Mouse (Mus musculus) CH12.LX (cell line): Measurements from ENCODE around the gene Wfdc6a. TPM values are rescaled to one million over a fixed set of nuclear protein-coding genes. Genes with fewer than 3 reads are reported as not detected.
A peak's percentile ranks its signal among the peaks of the same experiment; 100 is the strongest.

Experiments used
- DNase-seq: peaks from one replicate; pipeline ENCODE4 v3.0.0-alpha.2; 2013; ENCODE audit errors: extremely low read depth
- H3K27ac ChIP-seq: 2 replicates; pipeline ENCODE4 v1.5.1; 2012; ENCODE audit warnings: low read depth, mild to moderate bottlenecking, control low read depth, moderate library complexity; ENCODE audit not compliant: insufficient read depth
- H3K27me3 ChIP-seq: replicated peaks from 2 replicates; pipeline ENCODE3; 2012; ENCODE audit warnings: inconsistent platforms
- H3K36me3 ChIP-seq, 2 experiments: replicated peaks in 1 of 2; 2 replicates each; pipeline versions ENCODE3 to v1.6.1; 2012; ENCODE audit warnings: inconsistent platforms in 1 of 2, low read length in 1 of 2, mild to moderate bottlenecking in 1 of 2, mixed read lengths in 1 of 2, moderate library complexity in 1 of 2; ENCODE audit not compliant: control insufficient read depth in 1 of 2, insufficient read depth in 1 of 2
- H3K4me1 ChIP-seq, 2 experiments: 2 replicates each; pipeline ENCODE4 v1.6.1; 2012; ENCODE audit warnings: inconsistent platforms in 1 of 2, moderate library complexity in 1 of 2; ENCODE audit not compliant: insufficient read depth in 2 of 2, control insufficient read depth in 1 of 2
- H3K4me2 ChIP-seq: 2 replicates; pipeline ENCODE4 v1.6.1; 2012; ENCODE audit warnings: low read depth, mild to moderate bottlenecking, control low read depth; ENCODE audit not compliant: poor library complexity, insufficient read depth, severe bottlenecking
- H3K4me3 ChIP-seq, 3 experiments: fragments of 150-350 bp in 1 of 3; sonication (generic) in 1 of 3; replicated peaks in 1 of 3; 2 replicates each; pipeline versions ENCODE3 to v1.5.1; 2011 to 2012; ENCODE audit warnings: low read depth in 2 of 3, low read length in 2 of 3, mild to moderate bottlenecking in 2 of 3, moderate library complexity in 2 of 3, control low read depth in 1 of 3, improper control_type of control experiment in 1 of 3, inconsistent platforms in 1 of 3, mixed read lengths in 1 of 3; ENCODE audit not compliant: poor library complexity in 1 of 3
- H3K79me2 ChIP-seq: replicated peaks from 2 replicates; pipeline ENCODE4 v1.6.1; 2012; ENCODE audit warnings: mild to moderate bottlenecking, moderate library complexity; ENCODE audit not compliant: control insufficient read depth, poor library complexity, insufficient read depth, severe bottlenecking; ENCODE audit errors: extremely low read depth
- H3K9ac ChIP-seq: 2 replicates; pipeline ENCODE4 v1.6.1; 2012; ENCODE audit warnings: low read depth, mild to moderate bottlenecking, control low read depth, moderate library complexity; ENCODE audit not compliant: insufficient read depth
- H3K9me3 ChIP-seq: replicated peaks from 2 replicates; pipeline ENCODE3; 2012; ENCODE audit warnings: low read length, inconsistent platforms, mixed read lengths
- BHLHE40 ChIP-seq: IDR thresholded peaks from 2 replicates; pipeline ENCODE4 v1.6.1; 2011; ENCODE audit warnings: mild to moderate bottlenecking, low read depth, low read length, improper control_type of control experiment
- CHD1 ChIP-seq: IDR thresholded peaks from 2 replicates; pipeline ENCODE4 v1.6.1; 2012; ENCODE audit warnings: low read depth, low read length, improper control_type of control experiment, inconsistent platforms
- CHD2 ChIP-seq: IDR thresholded peaks from 2 replicates; pipeline ENCODE4 v1.6.1; 2011; ENCODE audit warnings: low read length, improper control_type of control experiment
- CTCF ChIP-seq, 2 experiments: IDR thresholded peaks in 1 of 2; conservative IDR thresholded peaks in 1 of 2; 2 replicates each; pipeline ENCODE4 v1.5.1; 2011 to 2012; ENCODE audit warnings: low read depth in 2 of 2, low read length in 2 of 2, improper control_type of control experiment in 1 of 2, inconsistent platforms in 1 of 2, mild to moderate bottlenecking in 1 of 2, moderate library complexity in 1 of 2
- E2F4 ChIP-seq: IDR thresholded peaks from 2 replicates; pipeline ENCODE4 v1.6.1; 2011; ENCODE audit warnings: low read depth, low read length, improper control_type of control experiment; ENCODE audit not compliant: insufficient replicate concordance
- ELF1 ChIP-seq: IDR thresholded peaks from 2 replicates; pipeline ENCODE4 v1.6.1; 2014; ENCODE audit warnings: low read depth, mild to moderate bottlenecking, inconsistent platforms, low read length, improper control_type of control experiment
- EP300 ChIP-seq: IDR thresholded peaks from 2 replicates; pipeline ENCODE4 v1.6.1; 2011; ENCODE audit warnings: low read length, improper control_type of control experiment
- ETS1 ChIP-seq: conservative IDR thresholded peaks from 2 replicates; pipeline ENCODE4 v1.6.1; 2012; ENCODE audit warnings: low read depth, mild to moderate bottlenecking, inconsistent platforms, low read length, improper control_type of control experiment, moderate library complexity
- GABPA ChIP-seq: IDR thresholded peaks from 2 replicates; pipeline ENCODE4 v1.6.1; 2012; ENCODE audit warnings: low read depth, low read length, improper control_type of control experiment, inconsistent platforms; ENCODE audit not compliant: insufficient replicate concordance
- HCFC1 ChIP-seq: IDR thresholded peaks from 2 replicates; pipeline ENCODE4 v1.6.1; 2012; ENCODE audit warnings: low read depth, mild to moderate bottlenecking, inconsistent platforms, low read length, improper control_type of control experiment
- IRF4 ChIP-seq: IDR thresholded peaks from 2 replicates; pipeline ENCODE4 v1.6.1; 2014; ENCODE audit warnings: low read depth, mild to moderate bottlenecking, inconsistent platforms, low read length, improper control_type of control experiment
- JUN ChIP-seq: IDR thresholded peaks from 2 replicates; pipeline ENCODE4 v1.6.1; 2011; ENCODE audit warnings: low read depth, mild to moderate bottlenecking, low read length, improper control_type of control experiment, moderate library complexity; ENCODE audit not compliant: insufficient read depth
- JUND ChIP-seq: conservative IDR thresholded peaks from 2 replicates; pipeline ENCODE4 v1.6.1; 2011; ENCODE audit warnings: low read depth, low read length, improper control_type of control experiment
- KAT2A ChIP-seq: IDR thresholded peaks from 2 replicates; pipeline ENCODE4 v1.6.1; 2012; ENCODE audit warnings: low read length, improper control_type of control experiment, inconsistent platforms; ENCODE audit not compliant: insufficient replicate concordance
- MAFK ChIP-seq: IDR thresholded peaks from 2 replicates; pipeline ENCODE4 v1.6.1; 2011; ENCODE audit warnings: low read length, improper control_type of control experiment; ENCODE audit not compliant: insufficient replicate concordance
- MAX ChIP-seq: IDR thresholded peaks from 2 replicates; pipeline ENCODE4 v1.6.1; 2011; ENCODE audit warnings: low read length, improper control_type of control experiment
- MAZ ChIP-seq: IDR thresholded peaks from 2 replicates; pipeline ENCODE4 v1.6.1; 2012; ENCODE audit warnings: low read depth, mild to moderate bottlenecking, inconsistent platforms, low read length, improper control_type of control experiment, moderate library complexity
- MEF2A ChIP-seq: IDR thresholded peaks from 2 replicates; pipeline ENCODE4 v1.6.1; 2014; ENCODE audit warnings: low read depth, mild to moderate bottlenecking, inconsistent platforms, low read length, improper control_type of control experiment, borderline replicate concordance
- MXI1 ChIP-seq: IDR thresholded peaks from 2 replicates; pipeline ENCODE4 v1.6.1; 2011; ENCODE audit warnings: mild to moderate bottlenecking, low read depth, low read length, improper control_type of control experiment
- MYC ChIP-seq: IDR thresholded peaks from 2 replicates; pipeline ENCODE4 v1.6.1; 2011; ENCODE audit warnings: low read depth, mild to moderate bottlenecking, improper control_type of control experiment, low read length
- NELFE ChIP-seq: IDR thresholded peaks from 2 replicates; pipeline ENCODE4 v1.6.1; 2011; ENCODE audit warnings: low read depth, low read length, improper control_type of control experiment
- NRF1 ChIP-seq: IDR thresholded peaks from 2 replicates; pipeline ENCODE4 v1.6.1; 2014; ENCODE audit warnings: low read depth, mild to moderate bottlenecking, inconsistent platforms, low read length, improper control_type of control experiment, moderate library complexity
- PAX5 ChIP-seq: IDR thresholded peaks from 2 replicates; pipeline ENCODE4 v1.6.1; 2012; ENCODE audit warnings: low read length, inconsistent platforms, mixed read lengths
- POLR2A ChIP-seq: IDR thresholded peaks from 2 replicates; pipeline ENCODE4 v1.6.1; 2011; ENCODE audit warnings: low read depth, mild to moderate bottlenecking, improper control_type of control experiment, low read length
- POLR2AphosphoS2 ChIP-seq: IDR thresholded peaks from 2 replicates; pipeline ENCODE4 v1.6.1; 2011; ENCODE audit warnings: low read depth, low read length, improper control_type of control experiment
- RAD21 ChIP-seq: IDR thresholded peaks from 2 replicates; pipeline ENCODE4 v1.6.1; 2011; ENCODE audit warnings: low read depth, mild to moderate bottlenecking, low read length, improper control_type of control experiment, moderate library complexity
- RCOR1 ChIP-seq: conservative IDR thresholded peaks from 2 replicates; pipeline ENCODE4 v1.6.1; 2012; ENCODE audit warnings: low read depth, mild to moderate bottlenecking, inconsistent platforms, low read length, improper control_type of control experiment
- SIN3A ChIP-seq: IDR thresholded peaks from 2 replicates; pipeline ENCODE4 v1.6.1; 2012; ENCODE audit warnings: low read length, improper control_type of control experiment, inconsistent platforms
- SMC3 ChIP-seq: IDR thresholded peaks from 2 replicates; pipeline ENCODE4 v1.6.1; 2011; ENCODE audit warnings: low read depth, low read length, improper control_type of control experiment
- TBP ChIP-seq: conservative IDR thresholded peaks from 2 replicates; pipeline ENCODE4 v1.6.1; 2011; ENCODE audit warnings: low read depth, low read length, improper control_type of control experiment
- TCF12 ChIP-seq: IDR thresholded peaks from 2 replicates; pipeline ENCODE4 v1.6.1; 2014; ENCODE audit warnings: low read depth, mild to moderate bottlenecking, inconsistent platforms, low read length, improper control_type of control experiment
- UBTF ChIP-seq: IDR thresholded peaks from 2 replicates; pipeline ENCODE4 v1.6.1; 2012; ENCODE audit warnings: low read depth, mild to moderate bottlenecking, inconsistent platforms, low read length, improper control_type of control experiment, moderate library complexity
- USF1 ChIP-seq: IDR thresholded peaks from 2 replicates; pipeline ENCODE4 v1.6.1; 2014; ENCODE audit warnings: low read depth, mild to moderate bottlenecking, inconsistent platforms, low read length, improper control_type of control experiment
- USF2 ChIP-seq: conservative IDR thresholded peaks from 2 replicates; pipeline ENCODE4 v1.6.1; 2011; ENCODE audit warnings: low read depth, low read length, improper control_type of control experiment
- ZC3H11A ChIP-seq: IDR thresholded peaks from 2 replicates; pipeline ENCODE4 v1.6.1; 2012; ENCODE audit warnings: low read depth, mild to moderate bottlenecking, inconsistent platforms, low read length, improper control_type of control experiment
- ZKSCAN1 ChIP-seq: IDR thresholded peaks from 2 replicates; pipeline ENCODE4 v1.6.1; 2012; ENCODE audit warnings: low read depth, inconsistent platforms, low read length, improper control_type of control experiment, borderline replicate concordance
- ZMIZ1 ChIP-seq: IDR thresholded peaks from 2 replicates; pipeline ENCODE4 v1.6.1; 2012; ENCODE audit warnings: low read depth, mild to moderate bottlenecking, inconsistent platforms, low read length, improper control_type of control experiment
- ZNF384 ChIP-seq: IDR thresholded peaks from 2 replicates; pipeline ENCODE4 v1.6.1; 2012; ENCODE audit warnings: low read depth, low read length, improper control_type of control experiment, inconsistent platforms
- dilution Hi-C: fragments of 300-500 bp; cut with MboI; formaldehyde crosslinking; loops from 2 replicates; pipeline ENCODE4 v1.14.3; 2020; ENCODE audit warnings: low sequenced_read_pairs; ENCODE audit not compliant: extremely low pct_unique_long_range_greater_than_20kb, extremely low pct_ligation_motif_present
- in situ Hi-C: fragments of 300-500 bp; cut with MboI; formaldehyde crosslinking; loops from 3 replicates; pipeline ENCODE4 v1.14.3; 2019; ENCODE audit warnings: low sequenced_read_pairs, low pct_ligation_motif_present, low pct_unique_long_range_greater_than_20kb, mixed read lengths
- polyA plus RNA-seq: library from polyadenylated mRNA; unstranded; fragments of >175 nt; gene quantifications from 2 replicates; pipeline ENCODE4 v1.2.1, GENCODE M21; 2012; ENCODE audit warnings: low read depth; ENCODE audit not compliant: insufficient read length
- total RNA-seq, 2 experiments: library from RNA; depleted of rRNA; stranded (reverse); fragments of 300-350 nt in 1 of 2; fragments of >200 nt in 1 of 2; gene quantifications; 2 replicates each; pipeline ENCODE4 v1.2.3; 2012 to 2014

Wfdc6a gene
- total and polyA plus RNA-seq, 3 experiments = not detected

GRCm38 (mm10) chr2:164531169-164531568, 54.1 kb downstream of the Wfdc6a start:
- peak; percentile 74 for DNase-seq
- no peak overlapping the region for H3K9ac ChIP-seq
- TF ChIP-seq USF1 = no peak
- no peak for TF ChIP-seq MAX
- TF ChIP-seq NRF1 = no peak
- TF ChIP-seq JUN = no peak
- no peak for TF ChIP-seq CHD1
- TF ChIP-seq UBTF = no peak
- no peak for TF ChIP-seq ZMIZ1
- peak; percentile 93 for TF ChIP-seq SMC3
- TF ChIP-seq CTCF (conservative IDR thresholded peaks at IDR 0.05 in 1 of 2, IDR thresholded peaks at IDR 0.05 in 1 of 2; ENCODE audit: low read depth in 2 of 2, low read length in 2 of 2) = peak; percentile 93 to 97
- TF ChIP-seq RCOR1 = no peak
- no peak for TF ChIP-seq ZKSCAN1
- no peak for TF ChIP-seq CHD2
- TF ChIP-seq MXI1 = no peak
- TF ChIP-seq POLR2AphosphoS2 = no peak
- TF ChIP-seq MEF2A = no peak
- TF ChIP-seq JUND = no peak
- TF ChIP-seq MYC = no peak
- TF ChIP-seq TCF12 = no peak
- peak; percentile 39; the same call in 1 of the 2 replicates for TF ChIP-seq ZNF384
- peak; percentile 38; the same call in 1 of the 2 replicates for TF ChIP-seq ZC3H11A
- no peak for TF ChIP-seq GABPA
- no peak for TF ChIP-seq MAFK
- no peak for TF ChIP-seq ETS1
- no peak for TF ChIP-seq EP300
- no peak for TF ChIP-seq E2F4
- TF ChIP-seq SIN3A = no peak
- TF ChIP-seq NELFE = no peak
- TF ChIP-seq KAT2A = no peak
- no peak for TF ChIP-seq POLR2A
- TF ChIP-seq ELF1 = 0 out of 2 replicates have a peak, but pooled peaks have one; percentile 12
- TF ChIP-seq BHLHE40 = no peak
- no peak for TF ChIP-seq USF2
- peak; percentile 27; the same call in 1 of the 2 replicates for TF ChIP-seq IRF4
- no peak for TF ChIP-seq TBP
- no peak for TF ChIP-seq PAX5
- TF ChIP-seq RAD21 = peak; percentile 86
- TF ChIP-seq HCFC1 = no peak
- no peak for TF ChIP-seq MAZ
- TF ChIP-seq, all 38 proteins: peak for 7
- peaks cover 19% of the 10 kb centered on the region for H3K9me3 ChIP-seq
- no peak overlapping the region for H3K27ac ChIP-seq
- H3K4me1 ChIP-seq = peaks cover 4 to 18% of the 10 kb centered on the region in 2 experiments
- no peak overlapping the region for H3K4me2 ChIP-seq
- in situ Hi-C loops = no loop called here
- H3K36me3 ChIP-seq = no peaks in the 10 kb centered on the region
- no peaks in the 10 kb centered on the region for H3K79me2 ChIP-seq
- H3K27me3 ChIP-seq = peaks cover 65% of the 10 kb centered on the region
- H3K4me3 ChIP-seq = no peak overlapping the region
- dilution Hi-C loops = no loop called here
